ENCODE assay signal across 9 mouse cellular contexts in the genomic region with DNA sequence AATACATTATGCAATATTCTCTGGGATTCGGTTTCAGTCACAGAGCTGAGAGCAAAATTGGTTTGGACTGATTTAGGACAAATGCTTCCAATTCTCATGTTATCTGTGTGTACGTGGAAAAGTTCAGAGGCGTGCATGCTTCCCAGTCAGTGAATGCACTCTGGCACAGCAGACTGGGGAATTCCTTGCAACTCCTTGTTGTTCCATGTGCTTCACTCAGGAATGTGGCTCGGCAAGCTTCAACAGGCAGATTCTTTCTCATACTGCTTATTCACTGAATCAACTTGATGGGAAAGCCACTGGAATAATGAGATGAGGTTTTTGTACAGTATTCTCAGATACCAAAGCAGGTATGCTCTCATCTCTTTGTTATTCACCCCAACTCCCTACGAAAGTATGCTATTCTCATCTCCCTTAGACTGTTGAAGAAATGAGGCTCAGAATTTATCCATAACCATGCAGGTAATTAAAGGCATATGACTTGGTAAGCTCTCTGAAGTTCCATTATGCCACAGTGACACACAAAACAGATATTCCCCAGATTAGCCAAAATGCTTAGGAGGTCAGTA.
DNase-seq lines count a peak whose midpoint lies in the region; ATAC-seq lines count a peak whose summit lies in the region.
"Had no signal": no experiment of that assay in that cellular context is flagged by ENCODE, and none has a peak within 500 bp of the region (broad histone marks: within the 10 kb centered on the region; RNA-seq: fewer than 3 reads in every experiment).

No protein-coding gene starts in this region.

- no peaks in the 10 kb centered on the region for H3K36me3 ChIP-seq in heart, embryonic 15.5 days
- H3K36me3 ChIP-seq in limb, embryonic 13.5 days = no peaks in the 10 kb centered on the region
- H3K36me3 ChIP-seq: midbrain, embryonic 13.5 days had no signal

- DNase-seq in 3T3-L1 (ENCODE audit: low read depth, low spot score) = peak; percentile 88
- peak; percentile 95 for DNase-seq in Muller cell, postnatal 12 days (ENCODE audit: inconsistent ontology term)
- no peak for DNase-seq in layer of hippocampus, postnatal 36 days
- DNase-seq in right cerebral cortex, postnatal 25 days = no peak
- DNase-seq: cerebellum, postnatal 25 days had no signal

- peaks cover 5% of the 10 kb centered on the region for H3K4me1 ChIP-seq in heart, embryonic 15.5 days (replicated peaks)
- H3K4me1 ChIP-seq in limb, embryonic 13.5 days = peaks cover 6% of the 10 kb centered on the region
- H3K4me1 ChIP-seq: midbrain, embryonic 13.5 days had no signal

- H3K4me3 ChIP-seq in heart, embryonic 15.5 days = no peak overlapping the region
- H3K4me3 ChIP-seq in limb, embryonic 13.5 days = no peak overlapping the region
- H3K4me3 ChIP-seq: midbrain, embryonic 13.5 days had no signal

- no peaks in the 10 kb centered on the region for H3K9me3 ChIP-seq in heart, embryonic 15.5 days (replicated peaks)
- no peaks in the 10 kb centered on the region for H3K9me3 ChIP-seq in limb, embryonic 13.5 days
- H3K9me3 ChIP-seq: midbrain, embryonic 13.5 days had no signal

- peak; percentile 60; the same call in 1 of the 2 replicates for ATAC-seq in heart, embryonic 15.5 days (replicated peaks; ENCODE audit: insufficient number of reproducible peaks, insufficient read depth, low FRiP score, low read depth)
- peak; percentile 40; the same call in 1 of the 2 replicates for ATAC-seq in limb, embryonic 13.5 days (ENCODE audit: low FRiP score, low read depth)
- ATAC-seq in erythroblast, adult 5-6 weeks (replicated peaks; ENCODE audit: low FRiP score, poor library complexity, severe bottlenecking) = no peak
- ATAC-seq: midbrain, embryonic 13.5 days had no signal

- peak overlapping the region; percentile 19; the same call in 1 of the 2 replicates for H3K27ac ChIP-seq in heart, embryonic 15.5 days
- H3K27ac ChIP-seq in limb, embryonic 13.5 days = no peak overlapping the region
- H3K27ac ChIP-seq: midbrain, embryonic 13.5 days had no signal

- H3K27me3 ChIP-seq in heart, embryonic 15.5 days = no peaks in the 10 kb centered on the region
- no peaks in the 10 kb centered on the region for H3K27me3 ChIP-seq in limb, embryonic 13.5 days
- H3K27me3 ChIP-seq: midbrain, embryonic 13.5 days had no signal

- no peak overlapping the region for H3K9ac ChIP-seq in heart, embryonic 15.5 days
- no peak overlapping the region for H3K9ac ChIP-seq in limb, embryonic 13.5 days
- H3K9ac ChIP-seq: midbrain, embryonic 13.5 days had no signal

- H3K4me2 ChIP-seq in heart, embryonic 15.5 days = no peak overlapping the region
- no peak overlapping the region for H3K4me2 ChIP-seq in limb, embryonic 13.5 days (replicated peaks)
- H3K4me2 ChIP-seq: midbrain, embryonic 13.5 days had no signal

- WGBS in heart, embryonic 15.5 days = 23% methylated on average over 5 of the region's 5 CpGs
- 39% methylated on average over 5 of the region's 5 CpGs for WGBS in limb, embryonic 13.5 days

Comparison
In these comparisons a context has a peak if more than half of its experiments do, and no peak if none do; other contexts are left out.
1. DNase-seq: peak in 3T3-L1 (single experiment) and Muller cell, postnatal 12 days (single experiment); none in layer of hippocampus, postnatal 36 days (0 of 2) and right cerebral cortex, postnatal 25 days (single experiment).